Mouse (Mus musculus): ENCODE measurements at regions not wholly inside any gene's neighbourhood (a gene's known extent, or its start where the extent isn't known, plus 50 kb on each side); places are given as distances from the start of the nearest gene placed in this dataset.

DNA sequence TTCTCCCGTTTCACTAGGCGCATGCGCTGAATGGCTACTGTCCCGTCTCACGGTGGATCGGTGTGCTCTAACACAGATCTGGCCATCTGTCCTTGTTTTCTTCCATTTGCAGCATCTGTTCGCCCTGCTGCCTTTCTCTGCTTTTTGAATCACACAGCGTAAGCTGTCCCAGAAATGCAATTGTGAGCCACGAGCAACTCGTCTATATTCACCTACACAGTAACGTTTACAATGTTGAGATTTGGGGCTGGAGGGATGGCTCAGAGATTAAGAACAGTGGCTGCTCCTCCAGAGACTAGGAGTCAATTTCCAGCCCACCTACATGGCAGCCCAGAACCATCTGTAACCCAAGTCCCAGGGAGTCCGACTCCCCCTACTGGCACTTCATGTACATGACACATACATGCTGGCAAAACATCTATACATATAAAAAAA, 72.2 kb upstream of the Cnot2 start:
- no peak for DNase-seq

DNA sequence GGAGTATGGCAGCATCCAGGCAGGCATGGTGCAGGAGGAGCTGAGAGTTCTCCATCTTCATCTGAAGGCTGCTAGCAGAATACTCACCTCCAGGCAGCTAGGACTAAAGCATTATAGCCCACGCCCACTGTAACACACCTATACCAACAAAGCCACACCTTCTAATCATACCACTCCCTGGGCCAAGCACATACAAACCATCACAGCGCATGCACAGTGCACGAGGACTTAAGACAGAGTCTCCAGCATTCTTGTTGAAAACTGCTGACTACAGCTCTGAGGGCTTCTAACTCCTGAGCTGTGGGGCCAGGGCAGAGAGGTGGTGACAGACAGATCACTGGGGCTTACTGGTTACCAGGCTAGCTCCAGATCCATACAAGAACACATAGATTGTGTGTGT, 68.0 kb upstream of the Cnot2 start:
- DNase-seq, result no peak

DNA sequence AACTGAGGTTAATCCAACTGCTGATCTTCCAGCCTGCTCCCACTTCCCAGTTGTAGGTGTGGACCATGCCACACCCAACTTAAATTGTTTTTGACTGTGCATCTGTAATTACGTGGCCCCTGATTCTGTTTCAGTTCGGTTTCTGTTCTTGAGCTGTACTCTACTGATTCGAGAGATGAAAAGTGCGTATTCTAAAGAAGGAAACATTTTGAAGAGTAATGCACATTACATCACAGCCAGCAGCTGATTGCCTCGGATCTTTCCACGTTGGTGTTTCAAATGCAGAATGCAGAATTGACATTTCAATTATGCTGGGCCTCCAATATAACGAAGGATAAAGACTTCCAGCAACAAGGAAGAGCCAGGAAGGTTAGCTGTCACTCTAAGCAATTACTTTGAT, 64.7 kb upstream of the Cnot2 start:
- DNase-seq, result no peak

DNA sequence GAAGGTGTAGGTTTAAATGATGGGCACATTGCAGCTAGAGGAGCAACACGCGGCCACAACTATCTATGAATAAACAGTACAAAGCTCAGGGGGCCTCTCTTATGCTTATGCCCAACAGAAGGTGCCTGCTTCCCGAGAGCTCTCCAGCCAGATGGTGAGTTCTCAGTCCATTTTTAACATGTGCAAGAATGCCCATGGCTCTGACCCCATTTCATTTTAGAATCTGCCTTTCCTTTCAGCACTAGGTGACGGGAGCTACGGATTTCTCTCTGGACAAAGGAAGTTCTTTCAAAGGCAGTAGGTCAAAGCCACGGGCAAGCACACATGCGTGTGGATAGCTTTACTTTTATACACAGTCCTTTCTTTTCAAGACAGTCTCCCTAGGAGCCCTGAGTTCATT, 64.3 kb upstream of the Cnot2 start:
- DNase-seq, result no peak

DNA sequence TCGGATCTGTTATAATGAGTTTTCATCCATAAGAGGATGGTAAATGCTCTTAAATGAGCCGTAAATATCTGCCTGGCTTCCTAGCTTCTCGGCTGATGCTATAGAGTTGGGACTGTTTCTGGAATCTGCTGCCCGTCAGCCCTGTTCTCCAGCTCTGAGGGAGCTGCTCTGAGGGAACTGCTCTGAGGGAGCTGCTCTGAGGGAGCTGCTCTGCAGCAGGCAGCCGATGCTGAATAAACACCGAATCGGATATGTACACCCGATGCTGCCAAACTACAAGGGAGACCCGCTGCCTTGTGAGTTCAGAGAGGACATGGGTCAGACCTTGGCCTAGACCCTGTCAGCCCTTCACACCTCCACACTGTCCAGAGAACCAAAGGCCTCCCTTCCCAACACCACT, 63.8 kb upstream of the Cnot2 start:
- no peak for DNase-seq

All from gastrocnemius, postnatal 25 days (tissue).